Mouse (Mus musculus) erythroid progenitor cell, adult 5-6 weeks (primary cell): ENCODE results near the gene Mxd1. TPM values are rescaled to one million over a fixed set of nuclear protein-coding genes. Genes with fewer than 3 reads are reported as not detected.

Experiments used
- ATAC-seq: replicated peaks from 2 replicates; pipeline ENCODE4 v1.8.0; 2016; ENCODE audit warnings: moderate number of reproducible peaks, mild to moderate bottlenecking, moderate TSS enrichment, inconsistent platforms; ENCODE audit not compliant: poor library complexity, low FRiP score, severe bottlenecking
- total RNA-seq, 2 experiments: library from RNA; stranded (forward) in 1 of 2; stranded (reverse) in 1 of 2; fragments of 150-400 nt in 1 of 2; fragments of 186-747, 209-891 nt in 1 of 2; gene quantifications; 2 replicates each; pipeline versions ENCODE4 v1.2.3 to v1.2.4; 2015 to 2017; ENCODE audit warnings: low replicate concordance in 2 of 2

Mxd1 gene
- total RNA-seq, 2 experiments from 2014 or later = 125 to 150 TPM

GRCm38 (mm10) chr6:86609235-86609634 is 59.7 kb downstream of the Mxd1 start:
- ATAC-seq = no peak

GRCm38 (mm10) chr6:86607471-86607870 is 61.5 kb downstream of the Mxd1 start:
- no peak for ATAC-seq

GRCm38 (mm10) chr6:86606289-86606688 is 62.7 kb downstream of the Mxd1 start:
- ATAC-seq = 0 out of 2 replicates have a peak, but pooled peaks have one; percentile 11

GRCm38 (mm10) chr6:86605260-86605659 is 63.7 kb downstream of the Mxd1 start:
- no peak for ATAC-seq

GRCm38 (mm10) chr6:86599951-86600414 is 69.0 kb downstream of the Mxd1 start:
- ATAC-seq = peak; percentile 79

GRCm38 (mm10) chr6:86599197-86599596 is 69.8 kb downstream of the Mxd1 start:
- ATAC-seq = peak; percentile 66

- ATAC-seq = peak; percentile 35
Measured at GRCm38 (mm10) chr6:86598742-86599193, 70.2 kb downstream of the Mxd1 start.

Other genes starting within 250 kb of the Mxd1 start
- 2.5 TPM in 1 of 2 replicates, not detected in the other for gene Gm44790, start 242.5 kb downstream of the Mxd1 start, total RNA-seq (2015; ENCODE audit: low replicate concordance)
- gene Gm44790, start 242.5 kb downstream of the Mxd1 start, total RNA-seq (2017; ENCODE audit: low replicate concordance) = not detected in 2 replicates
- gene C87436, start 230.8 kb downstream of the Mxd1 start, total RNA-seq (2015; ENCODE audit: low replicate concordance) = 20.5 and 22.6 TPM in 2 replicates
- gene C87436, start 230.8 kb downstream of the Mxd1 start, total RNA-seq (2017; ENCODE audit: low replicate concordance) = 7.1 and 8.0 TPM in 2 replicates
- gene Pcbp1, start 142.8 kb downstream of the Mxd1 start, total RNA-seq (2015; ENCODE audit: low replicate concordance) = 145 and 147 TPM in 2 replicates
- 58.4 and 67.4 TPM in 2 replicates for gene Pcbp1, start 142.8 kb downstream of the Mxd1 start, total RNA-seq (2017; ENCODE audit: low replicate concordance)
- gene Asprv1, start 41.0 kb downstream of the Mxd1 start, total RNA-seq (2015; ENCODE audit: low replicate concordance) = 4.3 TPM in 1 of 2 replicates, not detected in the other
- gene Asprv1, start 41.0 kb downstream of the Mxd1 start, total RNA-seq (2017; ENCODE audit: low replicate concordance) = 0.64 and 6.5 TPM in 2 replicates
- 79.2 and 101 TPM in 2 replicates for gene Snrnp27, start 15.4 kb upstream of the Mxd1 start, total RNA-seq (2015; ENCODE audit: low replicate concordance)
- 78.6 and 116 TPM in 2 replicates for gene Snrnp27, start 15.4 kb upstream of the Mxd1 start, total RNA-seq (2017; ENCODE audit: low replicate concordance)
- 8.8 and 15.1 TPM in 2 replicates for gene Gmcl1, start 64.2 kb upstream of the Mxd1 start, total RNA-seq (2015; ENCODE audit: low replicate concordance)
- gene Gmcl1, start 64.2 kb upstream of the Mxd1 start, total RNA-seq (2017; ENCODE audit: low replicate concordance) = 5.7 and 17.8 TPM in 2 replicates
- 0.72 and 16.8 TPM in 2 replicates for gene Anxa4, start 124.4 kb upstream of the Mxd1 start, total RNA-seq (2015; ENCODE audit: low replicate concordance)
- 5.1 and 8.6 TPM in 2 replicates for gene Anxa4, start 124.4 kb upstream of the Mxd1 start, total RNA-seq (2017; ENCODE audit: low replicate concordance)
- 18.4 and 39.4 TPM in 2 replicates for gene Aak1, start 180.4 kb upstream of the Mxd1 start, total RNA-seq (2015; ENCODE audit: low replicate concordance)
- gene Aak1, start 180.4 kb upstream of the Mxd1 start, total RNA-seq (2017; ENCODE audit: low replicate concordance) = 10.5 and 15.8 TPM in 2 replicates